Mouse (Mus musculus): ENCODE measurements around the gene Colgalt2. TPM values are rescaled to one million over a fixed set of nuclear protein-coding genes. Genes with fewer than 3 reads are reported as not detected.
A peak's percentile ranks its signal among the peaks of the same experiment; 100 is the strongest.

The Colgalt2 gene
- polyA plus RNA-seq, 1 experiment from 2014 or later, result 1.5 TPM

DNA sequence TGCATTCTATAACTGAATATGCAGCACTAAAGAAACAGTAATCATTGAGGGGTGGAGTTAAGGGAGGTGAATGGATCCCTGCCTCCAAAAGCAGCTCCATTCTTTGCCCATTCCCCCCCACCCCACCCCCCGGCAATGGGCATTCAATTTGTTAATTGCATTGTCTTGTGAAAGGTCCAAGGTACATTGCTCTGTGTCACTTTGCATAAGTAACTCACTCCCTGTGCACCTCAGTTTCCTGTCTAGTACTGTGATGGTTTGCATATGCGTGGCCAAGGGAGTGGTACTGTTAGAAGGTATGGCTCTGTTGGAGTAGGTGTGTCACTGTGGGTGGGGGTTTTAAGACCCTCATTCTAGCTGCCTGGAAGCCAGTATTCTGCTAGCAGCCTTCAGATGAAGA is 13.5 kb downstream of the Colgalt2 start:
- Histone ChIP-seq H3K4me3 (replicated peaks; ENCODE audit: low read length) (no peak overlapping the region), H3K36me3 (ENCODE audit: control insufficient read depth, insufficient read depth, low read length) (no peaks in the 10 kb centered on the region), H3K4me2 (ENCODE audit: low read depth, low read length) (no peak overlapping the region), H3K9me3 (replicated peaks; ENCODE audit: control insufficient read depth, low read length) (no peaks in the 10 kb centered on the region; the same call in 1 of the 2 replicates), H3K4me1 (ENCODE audit: control insufficient read depth, insufficient read depth, low read length) (peaks cover 5% of the 10 kb centered on the region), H3K27me3 (ENCODE audit: control insufficient read depth, insufficient read depth, low read length) (no peaks in the 10 kb centered on the region), H3K9ac (ENCODE audit: low read length) (no peak overlapping the region), H3K27ac (ENCODE audit: low read length) (no peak overlapping the region)
- no peak for ATAC-seq (ENCODE audit: insufficient read depth, low FRiP score)
- 97% methylated on average over 2 of the region's 2 CpGs for WGBS

GRCm38 (mm10) chr1:152413961-152414360 is 14.3 kb downstream of the Colgalt2 start:
- no peaks in the 10 kb centered on the region; the same call in 1 of the 2 replicates for H3K9me3 ChIP-seq (replicated peaks; ENCODE audit: control insufficient read depth, low read length)
- H3K4me3 ChIP-seq (replicated peaks; ENCODE audit: low read length), result no peak overlapping the region
- H3K27me3 ChIP-seq (ENCODE audit: control insufficient read depth, insufficient read depth, low read length), result no peaks in the 10 kb centered on the region
- H3K4me2 ChIP-seq (ENCODE audit: low read depth, low read length), result no peak overlapping the region
- ATAC-seq (ENCODE audit: insufficient read depth, low FRiP score), result no peak
- 75% methylated on average over 1 of the region's 1 CpGs for WGBS
- H3K9ac ChIP-seq (ENCODE audit: low read length), result no peak overlapping the region
- no peaks in the 10 kb centered on the region for H3K36me3 ChIP-seq (ENCODE audit: control insufficient read depth, insufficient read depth, low read length)
- H3K27ac ChIP-seq (ENCODE audit: low read length), result no peak overlapping the region
- H3K4me1 ChIP-seq (ENCODE audit: control insufficient read depth, insufficient read depth, low read length), result peaks cover 5% of the 10 kb centered on the region

GRCm38 (mm10) chr1:152414451-152414850 is 14.8 kb downstream of the Colgalt2 start:
- WGBS, result 75% methylated on average over 10 of the region's 10 CpGs
- no peak overlapping the region for H3K27ac ChIP-seq (ENCODE audit: low read length)
- peaks cover 5% of the 10 kb centered on the region for H3K4me1 ChIP-seq (ENCODE audit: control insufficient read depth, insufficient read depth, low read length)
- no peak for ATAC-seq (ENCODE audit: insufficient read depth, low FRiP score)
- no peaks in the 10 kb centered on the region; the same call in 1 of the 2 replicates for H3K9me3 ChIP-seq (replicated peaks; ENCODE audit: control insufficient read depth, low read length)
- H3K4me3 ChIP-seq (replicated peaks; ENCODE audit: low read length), result no peak overlapping the region
- H3K9ac ChIP-seq (ENCODE audit: low read length), result no peak overlapping the region
- H3K36me3 ChIP-seq (ENCODE audit: control insufficient read depth, insufficient read depth, low read length), result no peaks in the 10 kb centered on the region
- no peaks in the 10 kb centered on the region for H3K27me3 ChIP-seq (ENCODE audit: control insufficient read depth, insufficient read depth, low read length)
- no peak overlapping the region for H3K4me2 ChIP-seq (ENCODE audit: low read depth, low read length)

DNA sequence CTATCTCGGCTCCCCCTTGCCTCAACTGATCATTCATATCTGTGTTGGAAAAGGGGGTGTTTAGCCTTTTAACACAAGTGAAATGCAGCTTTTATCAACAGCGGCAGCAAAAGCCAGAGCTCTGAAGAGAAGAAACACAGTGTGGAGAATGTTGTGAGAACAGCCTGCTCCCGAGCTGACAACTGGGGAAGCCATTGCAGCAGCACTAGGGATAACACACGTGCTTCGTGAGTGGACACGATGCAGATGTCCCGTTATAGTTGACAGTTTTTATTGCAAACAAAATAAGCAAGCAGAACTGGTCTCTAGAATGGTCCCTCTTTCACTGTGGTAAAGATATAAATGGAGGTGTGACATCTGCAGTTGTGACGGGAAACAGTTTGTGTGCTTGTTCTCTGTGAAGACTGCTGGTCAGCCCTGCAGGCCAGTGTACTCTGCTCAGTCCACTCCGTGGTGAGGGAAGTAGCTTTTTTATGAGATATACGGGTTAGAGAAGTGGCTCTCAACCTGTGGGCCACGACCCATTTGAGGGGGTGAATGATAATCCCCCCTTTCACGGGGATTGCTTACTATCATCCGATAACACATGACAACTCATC is 16.8 kb downstream of the Colgalt2 start:
- Histone ChIP-seq H3K4me3 (replicated peaks; ENCODE audit: low read length) (no peak overlapping the region), H3K4me1 (ENCODE audit: control insufficient read depth, insufficient read depth, low read length) (peaks cover 5% of the 10 kb centered on the region), H3K9me3 (replicated peaks; ENCODE audit: control insufficient read depth, low read length) (no peaks in the 10 kb centered on the region; the same call in 1 of the 2 replicates), H3K9ac (ENCODE audit: low read length) (no peak overlapping the region), H3K36me3 (ENCODE audit: control insufficient read depth, insufficient read depth, low read length) (no peaks in the 10 kb centered on the region), H3K27ac (ENCODE audit: low read length) (no peak overlapping the region), H3K4me2 (ENCODE audit: low read depth, low read length) (no peak overlapping the region), H3K27me3 (ENCODE audit: control insufficient read depth, insufficient read depth, low read length) (no peaks in the 10 kb centered on the region)
- WGBS, result 50% methylated on average over 13 of the region's 13 CpGs
- ATAC-seq (ENCODE audit: insufficient read depth, low FRiP score), result peak; percentile 35; the same call in 1 of the 2 replicates

DNA sequence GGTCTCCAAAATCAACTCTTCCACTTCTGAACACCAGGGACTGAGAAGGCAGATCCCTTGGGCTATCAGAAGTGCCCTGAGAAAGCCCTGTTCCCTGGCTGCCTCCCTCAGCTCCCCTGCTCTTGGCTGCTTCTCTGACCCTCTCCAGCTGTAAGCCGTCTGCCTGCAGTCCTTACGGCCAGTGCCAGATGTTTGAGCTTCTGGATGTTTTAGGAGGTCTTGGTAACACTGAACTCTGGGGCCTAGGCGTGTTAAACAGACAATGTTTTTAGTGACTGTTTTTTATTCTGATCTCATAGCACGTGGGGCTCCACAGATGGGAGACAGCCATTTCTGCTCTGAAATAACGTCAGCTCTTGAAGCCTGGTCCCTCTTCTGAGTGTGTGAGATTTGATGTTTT is 18.0 kb downstream of the Colgalt2 start:
- WGBS, result 24% methylated on average over 5 of the region's 5 CpGs
- no peak overlapping the region for H3K27ac ChIP-seq (ENCODE audit: low read length)
- no peaks in the 10 kb centered on the region for H3K36me3 ChIP-seq (ENCODE audit: control insufficient read depth, insufficient read depth, low read length)
- H3K9me3 ChIP-seq (replicated peaks; ENCODE audit: control insufficient read depth, low read length), result no peaks in the 10 kb centered on the region
- no peak overlapping the region for H3K4me2 ChIP-seq (ENCODE audit: low read depth, low read length)
- H3K9ac ChIP-seq (ENCODE audit: low read length), result no peak overlapping the region
- H3K27me3 ChIP-seq (ENCODE audit: control insufficient read depth, insufficient read depth, low read length), result no peaks in the 10 kb centered on the region
- peaks cover 5% of the 10 kb centered on the region for H3K4me1 ChIP-seq (ENCODE audit: control insufficient read depth, insufficient read depth, low read length)
- H3K4me3 ChIP-seq (replicated peaks; ENCODE audit: low read length), result no peak overlapping the region
- ATAC-seq (ENCODE audit: insufficient read depth, low FRiP score), result peak; percentile 87

DNA sequence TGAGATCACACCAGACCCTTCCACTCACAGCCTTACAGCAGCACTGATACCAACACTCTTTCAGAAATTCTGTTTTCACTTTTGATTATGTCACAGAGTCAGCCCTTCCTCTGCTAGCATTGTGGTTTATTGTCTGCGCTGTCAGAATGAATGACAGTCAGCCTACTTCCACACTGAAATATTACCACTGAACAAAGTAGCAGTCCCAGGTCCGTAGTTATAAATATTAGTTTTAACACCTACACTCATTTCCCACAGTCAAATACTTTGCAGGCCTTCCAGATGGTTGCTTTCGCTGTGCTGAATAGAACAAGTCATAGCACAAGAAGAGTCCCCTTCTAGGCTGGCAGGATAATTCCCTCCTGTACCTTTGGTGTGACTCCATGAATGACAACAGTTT is 22.7 kb downstream of the Colgalt2 start:
- H3K36me3 ChIP-seq (ENCODE audit: control insufficient read depth, insufficient read depth, low read length), result no peaks in the 10 kb centered on the region
- 51% methylated on average over 3 of the region's 3 CpGs for WGBS
- no peaks in the 10 kb centered on the region for H3K27me3 ChIP-seq (ENCODE audit: control insufficient read depth, insufficient read depth, low read length)
- H3K4me1 ChIP-seq (ENCODE audit: control insufficient read depth, insufficient read depth, low read length), result no peaks in the 10 kb centered on the region
- H3K4me2 ChIP-seq (ENCODE audit: low read depth, low read length), result no peak overlapping the region
- ATAC-seq (ENCODE audit: insufficient read depth, low FRiP score), result no peak
- H3K27ac ChIP-seq (ENCODE audit: low read length), result no peak overlapping the region
- no peak overlapping the region for H3K9ac ChIP-seq (ENCODE audit: low read length)
- no peaks in the 10 kb centered on the region for H3K9me3 ChIP-seq (replicated peaks; ENCODE audit: control insufficient read depth, low read length)
- H3K4me3 ChIP-seq (replicated peaks; ENCODE audit: low read length), result no peak overlapping the region

DNA sequence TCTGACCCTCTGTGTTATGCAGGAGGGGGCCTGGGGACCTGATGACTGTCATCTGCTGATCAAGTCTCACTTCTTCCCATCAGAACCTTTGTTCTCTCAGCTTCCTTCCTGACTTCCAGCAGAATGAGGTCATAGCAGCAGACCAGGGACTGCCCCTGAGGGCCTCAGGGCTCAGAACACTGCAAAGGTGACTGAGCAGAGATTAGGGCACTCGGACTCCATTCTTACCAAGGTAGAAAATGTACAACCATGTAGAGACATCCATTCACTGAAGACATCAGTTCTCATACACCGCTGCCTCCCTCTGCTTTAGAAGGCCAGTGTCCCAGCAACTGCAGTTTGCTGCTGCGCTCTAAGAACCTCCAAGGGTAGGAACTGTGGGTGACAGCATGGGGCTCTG is 23.4 kb downstream of the Colgalt2 start:
- no peak for ATAC-seq (ENCODE audit: insufficient read depth, low FRiP score)
- no peaks in the 10 kb centered on the region for H3K36me3 ChIP-seq (ENCODE audit: control insufficient read depth, insufficient read depth, low read length)
- H3K9ac ChIP-seq (ENCODE audit: low read length), result no peak overlapping the region
- H3K4me2 ChIP-seq (ENCODE audit: low read depth, low read length), result no peak overlapping the region
- H3K27me3 ChIP-seq (ENCODE audit: control insufficient read depth, insufficient read depth, low read length), result no peaks in the 10 kb centered on the region
- H3K4me1 ChIP-seq (ENCODE audit: control insufficient read depth, insufficient read depth, low read length), result no peaks in the 10 kb centered on the region
- no peak overlapping the region for H3K27ac ChIP-seq (ENCODE audit: low read length)
- no peak overlapping the region for H3K4me3 ChIP-seq (replicated peaks; ENCODE audit: low read length)
- no peaks in the 10 kb centered on the region for H3K9me3 ChIP-seq (replicated peaks; ENCODE audit: control insufficient read depth, low read length)
- 84% methylated on average over 3 of the region's 3 CpGs for WGBS

DNA sequence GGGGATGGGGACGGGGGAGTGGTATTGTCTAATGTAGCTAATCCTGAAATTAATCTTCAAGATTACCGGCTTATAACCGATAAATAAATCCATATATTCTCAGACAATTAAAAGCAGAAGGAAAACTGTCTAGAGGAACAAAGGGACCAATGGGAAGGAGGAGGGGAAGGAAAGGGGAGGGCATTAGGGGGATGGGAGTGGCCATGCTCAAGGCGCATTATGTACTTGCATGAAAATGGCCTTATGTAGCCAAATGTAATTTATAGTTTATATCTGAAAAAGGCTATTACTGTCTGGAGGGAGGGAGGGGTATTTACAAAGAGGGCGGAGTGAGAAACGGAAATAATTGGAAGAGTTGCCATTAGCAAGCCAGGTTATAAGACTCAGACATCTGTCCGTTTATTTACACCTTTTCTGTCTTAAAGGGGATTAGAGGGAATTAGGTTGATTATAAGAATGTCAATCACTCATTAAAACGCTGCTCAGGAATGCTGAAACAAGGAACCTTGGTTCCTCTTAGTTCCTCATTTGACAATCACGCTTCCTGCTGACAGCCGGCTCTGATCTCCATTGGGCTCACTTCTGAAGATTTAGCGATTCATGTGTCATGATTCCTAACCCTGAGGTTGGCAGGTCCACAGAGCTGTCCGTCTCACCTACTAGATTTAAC is 28.4 kb downstream of the Colgalt2 start:
- no peaks in the 10 kb centered on the region for H3K9me3 ChIP-seq (replicated peaks; ENCODE audit: control insufficient read depth, low read length)
- WGBS, result 45% methylated on average over 12 of the region's 12 CpGs

GRCm38 (mm10) chr1:152429805-152430204 is 30.2 kb downstream of the Colgalt2 start:
- Histone ChIP-seq H3K36me3 (ENCODE audit: control insufficient read depth, insufficient read depth, low read length) (no peaks in the 10 kb centered on the region), H3K27me3 (ENCODE audit: control insufficient read depth, insufficient read depth, low read length) (no peaks in the 10 kb centered on the region), H3K4me3 (replicated peaks; ENCODE audit: low read length) (no peak overlapping the region), H3K4me1 (ENCODE audit: control insufficient read depth, insufficient read depth, low read length) (no peaks in the 10 kb centered on the region), H3K9me3 (replicated peaks; ENCODE audit: control insufficient read depth, low read length) (no peaks in the 10 kb centered on the region), H3K27ac (ENCODE audit: low read length) (no peak overlapping the region), H3K9ac (ENCODE audit: low read length) (no peak overlapping the region), H3K4me2 (ENCODE audit: low read depth, low read length) (no peak overlapping the region)
- ATAC-seq (ENCODE audit: insufficient read depth, low FRiP score), result no peak
- WGBS, result 81% methylated on average over 7 of the region's 7 CpGs

More for the DNA sequence above, 28.4 kb downstream of the Colgalt2 start:
- no peaks in the 10 kb centered on the region for H3K4me1 ChIP-seq (ENCODE audit: control insufficient read depth, insufficient read depth, low read length)
- peak overlapping the region; percentile 32; the same call in 1 of the 2 replicates for H3K4me2 ChIP-seq (ENCODE audit: low read depth, low read length)
- no peak for ATAC-seq (ENCODE audit: insufficient read depth, low FRiP score)
- no peaks in the 10 kb centered on the region for H3K27me3 ChIP-seq (ENCODE audit: control insufficient read depth, insufficient read depth, low read length)
- no peak overlapping the region; the same call in 1 of the 2 replicates for H3K4me3 ChIP-seq (replicated peaks; ENCODE audit: low read length)
- no peak overlapping the region for H3K9ac ChIP-seq (ENCODE audit: low read length)
- no peak overlapping the region for H3K27ac ChIP-seq (ENCODE audit: low read length)
- no peaks in the 10 kb centered on the region for H3K36me3 ChIP-seq (ENCODE audit: control insufficient read depth, insufficient read depth, low read length)
